Mouse (Mus musculus) intestine, embryonic 16.5 days (tissue): ENCODE results near the gene Kctd14. TPM values are rescaled to one million over a fixed set of nuclear protein-coding genes. Genes with fewer than 3 reads are reported as not detected.
"Not testable (repeated sequence)": the region's sequence is repeated elsewhere in the genome, so short reads cannot be mapped to it uniquely, and the experiment has no call there.

ENCODE experiments used
- ATAC-seq: fragments of 200-750 bp; cut with Nextera tagmentation; 2 replicates; pipeline ENCODE4 v1.8.0; 2017; ENCODE audit warnings: moderate TSS enrichment, moderate library complexity
- H3K27ac ChIP-seq: fragments of 300-500 bp; sonication (generic); 2 replicates; pipeline ENCODE4 v1.5.1; 2014; ENCODE audit warnings: mild to moderate bottlenecking, low read length
- H3K27me3 ChIP-seq: fragments of 300-500 bp; sonication (generic); replicated peaks from 2 replicates; pipeline ENCODE4 v1.6.1; 2014; ENCODE audit warnings: low read length, control low read depth, mixed read lengths; ENCODE audit not compliant: control insufficient read depth, insufficient read depth
- H3K36me3 ChIP-seq: fragments of 300-500 bp; sonication (generic); 2 replicates; pipeline ENCODE4 v1.6.1; 2014; ENCODE audit warnings: low read length, control low read depth; ENCODE audit not compliant: control insufficient read depth, insufficient read depth
- H3K4me1 ChIP-seq: fragments of 300-500 bp; sonication (generic); 2 replicates; pipeline ENCODE4 v1.6.1; 2014; ENCODE audit warnings: low read length, control low read depth, mixed read lengths; ENCODE audit not compliant: control insufficient read depth, insufficient read depth
- H3K4me2 ChIP-seq: fragments of 300-500 bp; sonication (generic); 2 replicates; pipeline ENCODE4 v1.6.1; 2014; ENCODE audit warnings: low read depth, low read length, control low read depth
- H3K4me3 ChIP-seq: fragments of 300-500 bp; sonication (generic); 2 replicates; pipeline ENCODE4 v1.5.1; 2014; ENCODE audit warnings: mild to moderate bottlenecking, low read length
- H3K9ac ChIP-seq: fragments of 300-500 bp; sonication (generic); 2 replicates; pipeline ENCODE4 v1.6.1; 2014; ENCODE audit warnings: low read depth, low read length
- H3K9me3 ChIP-seq: fragments of 300-500 bp; sonication (generic); 2 replicates; pipeline ENCODE4 v1.6.1; 2016; ENCODE audit warnings: low read length, control low read depth; ENCODE audit not compliant: control insufficient read depth
- WGBS: fragments of 180-500 bp; shearing (Covaris S2); extraction: QIAGEN DNeasy Blood & Tissue Kit; methylation state at CpG from one replicate; pipeline ENCODE4 v1.1.7; 2014; 5-methylcytosine and 5-hydroxymethylcytosine counted together
- polyA plus RNA-seq: library from polyadenylated mRNA; unstranded; fragments of >200 nt; fragmentation: Nextera tagmentation; extraction: Ambion mirVana; gene quantifications from 2 replicates; pipeline ENCODE4 v1.2.1, GENCODE M21; 2015

Kctd14 gene
- polyA plus RNA-seq, 1 experiment from 2014 or later: 7.3 TPM

- Histone ChIP-seq H3K27ac (peak overlapping the region; percentile 46; the same call in 1 of the 2 replicates), H3K9ac (no peak overlapping the region), H3K9me3 (no peaks in the 10 kb centered on the region), H3K4me2 (no peak overlapping the region), H3K4me1 (peaks cover 11% of the 10 kb centered on the region), H3K4me3 (no peak overlapping the region), H3K36me3 (no peaks in the 10 kb centered on the region), H3K27me3 (no peaks in the 10 kb centered on the region)
- WGBS: 4% methylated on average over 5 of the region's 5 CpGs
- peak; percentile 74 for ATAC-seq
Observed at GRCm38 (mm10) chr7:97429705-97430104, 21.4 kb upstream of the Kctd14 start.

- not testable (repeated sequence) for H3K27ac ChIP-seq, H3K9me3 ChIP-seq
Observed at GRCm38 (mm10) chr7:97433517-97433916, 17.6 kb upstream of the Kctd14 start.

GRCm38 (mm10) chr7:97434517-97434916 lies 16.6 kb upstream of the Kctd14 start:
- no peaks in the 10 kb centered on the region for H3K9me3 ChIP-seq
- H3K9ac ChIP-seq: no peak overlapping the region
- H3K27me3 ChIP-seq: no peaks in the 10 kb centered on the region
- ATAC-seq: no peak
- H3K27ac ChIP-seq: no peak overlapping the region
- WGBS: 82% methylated on average over 10 of the region's 10 CpGs
- H3K4me2 ChIP-seq: no peak overlapping the region
- peaks cover 7% of the 10 kb centered on the region for H3K4me1 ChIP-seq
- H3K4me3 ChIP-seq: no peak overlapping the region
- no peaks in the 10 kb centered on the region for H3K36me3 ChIP-seq

More at GRCm38 (mm10) chr7:97433517-97433916, 17.6 kb upstream of the Kctd14 start:
- ATAC-seq, H3K4me3 ChIP-seq, H3K9ac ChIP-seq, H3K4me2 ChIP-seq, H3K27me3 ChIP-seq, H3K36me3 ChIP-seq: not testable (repeated sequence)
- H3K4me1 ChIP-seq: peaks cover 11% of the 10 kb centered on the region
- WGBS: 59% methylated on average over 3 of the region's 3 CpGs

- H3K4me1 ChIP-seq: no peaks in the 10 kb centered on the region
- H3K4me2 ChIP-seq: no peak overlapping the region
- ATAC-seq: no peak
- no peak overlapping the region for H3K27ac ChIP-seq
- H3K9me3 ChIP-seq: no peaks in the 10 kb centered on the region
- H3K9ac ChIP-seq: no peak overlapping the region
- H3K36me3 ChIP-seq: no peaks in the 10 kb centered on the region
- H3K27me3 ChIP-seq: no peaks in the 10 kb centered on the region
- no peak overlapping the region for H3K4me3 ChIP-seq
Observed at GRCm38 (mm10) chr7:97438986-97439385, 12.1 kb upstream of the Kctd14 start.

GRCm38 (mm10) chr7:97446171-97446925 lies 4.8 kb upstream of the Kctd14 start:
- no peak overlapping the region for H3K9ac ChIP-seq
- H3K27ac ChIP-seq: 0 out of 2 replicates have a peak overlapping the region, but pooled peaks have one; percentile 10
- no peaks in the 10 kb centered on the region for H3K36me3 ChIP-seq
- H3K27me3 ChIP-seq: no peaks in the 10 kb centered on the region
- 35% methylated on average over 6 of the region's 6 CpGs for WGBS
- H3K4me1 ChIP-seq: no peaks in the 10 kb centered on the region
- no peak overlapping the region for H3K4me2 ChIP-seq
- no peak overlapping the region for H3K4me3 ChIP-seq
- no peaks in the 10 kb centered on the region; the same call in 1 of the 2 replicates for H3K9me3 ChIP-seq
- ATAC-seq: peak; percentile 70

- WGBS: 42% methylated on average over 6 of the region's 6 CpGs
- peak overlapping the region; percentile 10; the same call in 1 of the 2 replicates for H3K27ac ChIP-seq
- H3K27me3 ChIP-seq: no peaks in the 10 kb centered on the region
- no peak overlapping the region for H3K9ac ChIP-seq
- H3K36me3 ChIP-seq: no peaks in the 10 kb centered on the region
- no peaks in the 10 kb centered on the region; the same call in 1 of the 2 replicates for H3K9me3 ChIP-seq
- peak; percentile 72 for ATAC-seq
- no peak overlapping the region for H3K4me3 ChIP-seq
- H3K4me2 ChIP-seq: no peak overlapping the region
- no peaks in the 10 kb centered on the region for H3K4me1 ChIP-seq
Observed at GRCm38 (mm10) chr7:97447050-97447531, 4.0 kb upstream of the Kctd14 start.

- no peak overlapping the region for H3K9ac ChIP-seq
- WGBS: 74% methylated on average over 6 of the region's 6 CpGs
- ATAC-seq: no peak
- H3K27ac ChIP-seq: no peak overlapping the region
- H3K9me3 ChIP-seq: no peaks in the 10 kb centered on the region; the same call in 1 of the 2 replicates
- peaks cover 5% of the 10 kb centered on the region; the same call in 1 of the 2 replicates for H3K4me1 ChIP-seq
- no peak overlapping the region for H3K4me2 ChIP-seq
- no peaks in the 10 kb centered on the region for H3K27me3 ChIP-seq
- H3K4me3 ChIP-seq: no peak overlapping the region
- H3K36me3 ChIP-seq: no peaks in the 10 kb centered on the region
Observed at GRCm38 (mm10) chr7:97452196-97452595, 1.1 kb downstream of the Kctd14 start.

- Histone ChIP-seq H3K9me3 (no peaks in the 10 kb centered on the region; the same call in 1 of the 2 replicates), H3K9ac (peak overlapping the region; percentile 69), H3K27me3 (no peaks in the 10 kb centered on the region), H3K4me1 (peaks cover 5% of the 10 kb centered on the region; the same call in 1 of the 2 replicates), H3K4me2 (peak overlapping the region; percentile 96), H3K36me3 (no peaks in the 10 kb centered on the region), H3K27ac (no peak overlapping the region), H3K4me3 (peak overlapping the region; percentile 56)
- 3% methylated on average over 27 of the region's 27 CpGs for WGBS
- ATAC-seq: peak; percentile 91
Observed at GRCm38 (mm10) chr7:97453141-97453921, 2.2 kb downstream of the Kctd14 start.

GRCm38 (mm10) chr7:97454795-97455194 lies 3.7 kb downstream of the Kctd14 start:
- Histone ChIP-seq H3K27ac (no peak overlapping the region), H3K9ac (no peak overlapping the region), H3K9me3 (no peaks in the 10 kb centered on the region), H3K36me3 (no peaks in the 10 kb centered on the region), H3K4me2 (no peak overlapping the region), H3K4me3 (no peak overlapping the region), H3K4me1 (peaks cover 5% of the 10 kb centered on the region; the same call in 1 of the 2 replicates), H3K27me3 (no peaks in the 10 kb centered on the region)
- WGBS: 91% methylated on average over 10 of the region's 10 CpGs
- ATAC-seq: peak; percentile 14; the same call in 1 of the 2 replicates
